Mouse (Mus musculus): Measurements from ENCODE around the gene Gm47955.
"Not testable (repeated sequence)": the region's sequence is repeated elsewhere in the genome, so short reads cannot be mapped to it uniquely, and the experiment has no call there.

DNA sequence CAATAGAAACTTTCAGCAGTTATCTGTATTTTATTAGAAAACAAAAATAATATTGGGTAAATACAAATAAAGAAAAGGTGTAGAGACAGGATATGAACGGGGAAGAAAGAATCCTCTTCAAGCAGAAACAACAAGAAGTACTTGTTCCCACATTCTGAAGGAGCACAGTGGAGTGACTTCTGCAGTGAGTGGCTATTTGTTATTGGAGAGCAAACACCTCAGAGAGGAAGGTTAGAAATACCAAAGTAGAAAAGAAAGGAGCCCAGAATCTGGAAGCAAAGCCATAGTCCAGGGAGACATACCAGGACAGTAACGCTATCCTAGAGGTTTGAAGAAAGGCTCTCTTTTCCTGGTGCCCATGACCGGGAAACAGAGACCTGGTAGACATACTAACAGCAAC, 29.5 kb upstream of the Gm47955 start:
- not testable (repeated sequence) for TF ChIP-seq ZC3H11A (IDR thresholded peaks at IDR 0.05; ENCODE audit: borderline replicate concordance, low read depth, low read length); CHD2 (IDR thresholded peaks at IDR 0.05; ENCODE audit: low read depth, low read length); HCFC1 (IDR thresholded peaks at IDR 0.05; ENCODE audit: borderline replicate concordance, insufficient read depth, low read length)

Data from ES-E14 (cell line).